Mouse (Mus musculus) frontal cortex, postnatal 14 days (tissue): ENCODE measurements around the gene Zkscan17.

ENCODE experiments used
- DNase-seq, 2 experiments: peaks; one replicate each; pipeline ENCODE4 v3.0.0; 2022; ENCODE audit warnings: low spot score in 2 of 2

The Zkscan17 gene

DNA sequence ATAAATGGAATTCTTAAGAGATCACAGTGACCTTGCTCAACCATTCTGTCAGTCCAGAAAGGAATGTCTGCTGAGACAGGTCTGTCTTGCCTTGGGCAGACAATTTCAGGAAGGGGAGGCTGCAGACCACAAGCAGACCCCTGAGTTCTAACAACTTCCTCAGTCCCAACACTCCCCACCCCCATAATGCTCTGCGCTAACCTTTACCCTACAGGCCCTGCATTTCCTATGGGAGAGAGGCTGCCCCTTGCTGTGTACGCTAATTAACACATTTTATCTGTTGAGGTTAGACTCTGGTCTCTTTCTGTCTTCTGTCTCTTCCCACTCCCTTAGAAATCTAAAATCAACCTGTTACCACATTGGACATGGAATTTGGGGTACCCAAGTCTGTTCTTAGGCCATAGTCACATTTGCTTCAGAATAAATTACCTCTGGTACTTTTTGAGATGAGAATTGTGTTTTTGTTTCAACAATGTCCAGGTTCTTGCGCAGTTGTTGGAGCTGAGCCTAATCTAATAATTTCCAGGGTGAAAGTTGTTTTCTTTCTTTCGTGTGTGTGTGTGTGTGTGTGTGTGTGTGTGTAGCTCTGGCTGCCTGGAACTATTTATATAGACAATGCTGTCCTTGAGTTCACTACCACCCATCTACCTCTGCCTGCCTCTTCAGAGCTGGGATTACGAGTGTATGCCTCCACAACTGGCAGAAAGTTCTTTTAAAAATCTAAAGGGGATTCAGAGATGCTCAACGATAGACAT lies 6.6 kb downstream of the Zkscan17 start:
- no peak for DNase-seq

DNA sequence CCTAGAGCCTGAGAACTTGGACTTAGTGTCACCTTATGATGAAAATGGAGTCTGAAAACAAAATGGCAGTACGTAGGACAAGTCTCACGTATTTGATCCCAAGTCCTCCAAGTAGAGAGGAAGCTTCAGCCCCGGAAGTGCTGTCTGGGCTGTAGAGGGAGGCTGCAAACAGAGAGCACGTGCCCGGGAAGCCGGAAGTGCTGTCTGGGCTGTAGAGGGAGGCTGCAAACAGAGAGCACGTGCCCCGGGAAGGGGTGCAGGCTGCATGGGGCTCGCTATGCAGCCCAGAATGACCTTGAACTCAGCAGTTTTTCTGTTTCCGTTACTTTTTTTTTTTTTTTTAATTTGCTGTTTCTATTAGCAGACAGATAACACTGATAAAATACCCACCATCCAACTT lies 8.3 kb downstream of the Zkscan17 start:
- no peak for DNase-seq

DNA sequence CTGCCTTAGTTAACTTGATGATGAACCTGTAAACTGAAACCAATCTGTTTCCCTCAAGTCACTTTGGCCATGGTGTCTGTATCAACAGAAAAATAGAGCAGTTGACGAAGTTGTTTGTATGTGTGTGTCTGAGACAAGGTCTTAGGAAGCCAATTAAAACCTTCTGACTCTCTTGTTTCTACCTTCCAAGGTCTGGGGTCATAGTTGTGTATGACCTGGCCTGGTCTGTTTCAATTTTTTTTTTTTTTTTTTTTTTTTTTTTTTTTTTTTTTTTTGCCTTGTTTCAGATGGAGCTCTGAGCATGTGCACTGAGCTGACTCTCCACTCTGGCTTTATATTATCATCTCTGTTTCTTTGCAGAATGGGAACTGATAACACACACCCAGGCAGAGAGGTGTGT lies 9.1 kb downstream of the Zkscan17 start:
- DNase-seq = no peak

DNA sequence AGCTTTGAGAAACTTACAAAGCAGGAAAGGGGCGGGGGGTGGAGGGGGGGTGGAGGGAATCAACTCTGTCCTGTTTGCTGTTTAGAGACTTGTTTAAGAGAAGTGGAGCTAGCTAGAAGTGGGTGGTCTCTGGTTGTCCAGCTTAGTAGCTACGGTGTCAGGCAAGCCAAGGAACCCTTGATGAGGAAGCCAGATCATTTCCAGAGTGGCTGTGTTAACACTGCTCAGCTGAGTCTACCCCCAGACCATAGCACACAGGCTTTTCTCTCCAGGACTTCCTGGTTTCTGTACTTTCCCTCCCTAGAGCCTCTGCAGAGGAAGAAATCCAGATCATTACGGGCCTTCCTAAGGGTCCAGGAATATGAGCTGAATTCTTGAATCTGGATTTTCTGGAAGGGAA lies 11.8 kb downstream of the Zkscan17 start:
- DNase-seq = no peak

DNA sequence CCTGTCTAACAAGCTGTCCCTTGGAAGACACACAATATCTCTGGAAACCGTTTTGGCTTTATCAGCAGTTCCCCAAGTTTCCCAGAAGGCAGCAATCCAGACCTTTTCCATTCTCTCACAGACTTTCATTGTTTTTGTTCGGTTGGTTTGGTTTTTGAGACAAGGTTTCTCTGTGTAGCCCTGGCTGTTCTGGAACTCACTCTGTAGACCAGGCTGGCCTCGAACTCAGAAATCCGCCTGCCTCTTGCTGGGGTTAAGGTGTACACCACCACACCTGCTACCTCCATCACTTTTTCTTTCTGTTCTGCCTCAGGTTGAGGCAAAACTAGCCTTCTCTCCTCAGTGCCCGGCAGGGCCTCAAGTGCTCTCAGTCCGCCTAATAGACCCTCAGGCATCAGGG lies 12.2 kb downstream of the Zkscan17 start:
- no peak for DNase-seq

DNA sequence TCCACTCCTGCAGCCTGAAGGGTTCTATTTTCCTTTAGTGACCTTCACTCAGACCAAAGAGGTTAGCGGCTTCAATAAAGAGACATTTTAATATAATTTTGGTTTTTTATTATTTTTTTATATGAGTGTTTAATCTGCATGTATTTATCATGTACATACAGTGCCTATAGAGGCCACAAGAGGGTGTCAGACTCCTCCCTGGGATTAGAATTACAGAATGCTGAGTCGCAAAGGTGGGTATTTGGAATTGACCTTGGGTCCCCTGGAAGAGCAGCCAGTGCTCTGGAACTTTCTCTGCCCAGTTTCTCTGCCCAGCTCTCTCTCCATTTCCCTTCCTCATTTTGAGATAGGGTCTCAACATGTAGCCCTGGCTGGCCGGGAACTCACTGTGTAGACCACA lies 13.0 kb downstream of the Zkscan17 start:
- DNase-seq = no peak

DNA sequence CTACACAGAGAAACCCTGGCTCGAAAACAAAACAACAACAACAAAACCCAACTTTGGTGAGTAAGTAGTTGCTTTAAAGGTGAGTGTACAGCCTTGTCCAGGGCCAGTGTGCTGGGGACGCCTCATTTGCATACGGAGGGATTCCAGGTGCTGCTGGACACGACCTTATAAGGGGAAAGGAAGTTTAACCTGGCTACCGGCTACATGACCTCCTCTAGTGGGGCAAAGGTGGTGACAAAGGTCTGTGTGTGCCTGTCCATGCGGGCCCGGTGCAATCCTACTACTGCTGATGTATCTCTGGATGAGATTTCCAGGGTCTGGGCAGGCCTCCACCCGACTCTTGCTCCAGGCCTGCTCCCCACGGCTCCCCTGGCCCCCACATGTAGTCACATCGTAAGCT lies 13.8 kb downstream of the Zkscan17 start:
- no peak for DNase-seq

DNA sequence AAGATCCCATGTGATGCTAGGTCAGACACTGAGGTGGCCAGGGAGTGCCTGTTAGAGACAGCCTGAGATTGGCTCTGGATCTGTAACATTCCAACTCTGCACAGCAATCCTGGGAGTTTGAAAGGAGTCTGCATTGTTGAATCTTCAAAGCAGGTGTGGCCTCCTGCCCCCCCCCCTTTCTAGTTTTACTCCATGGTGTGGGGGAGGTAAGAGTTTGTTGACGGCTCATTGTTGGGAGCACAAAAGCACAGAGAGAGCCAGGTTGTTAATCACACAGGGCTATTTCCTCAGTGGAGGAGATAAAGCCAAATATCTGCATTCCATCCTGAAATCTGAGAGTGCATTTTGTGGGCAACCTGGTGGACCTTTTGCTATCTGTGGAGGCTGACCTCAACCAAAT lies 15.0 kb downstream of the Zkscan17 start:
- no peak for DNase-seq

DNA sequence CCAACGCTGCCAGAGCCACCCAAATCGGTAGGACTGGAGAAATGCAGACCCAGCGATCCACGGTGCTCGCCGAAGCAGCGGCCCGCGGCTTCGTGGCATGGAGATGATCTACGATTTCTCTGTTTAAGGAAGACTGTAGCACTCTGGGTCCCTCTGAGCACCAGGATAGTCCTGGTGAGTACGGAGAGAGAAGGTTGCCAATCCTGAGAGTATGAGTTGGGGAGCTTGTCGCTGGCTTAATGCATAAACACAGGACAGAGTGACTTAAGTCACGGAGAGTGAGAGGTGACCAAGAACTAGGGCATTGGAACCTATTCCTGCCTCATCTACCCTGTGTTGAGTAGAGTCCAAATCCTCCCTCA lies 19.9 kb downstream of the Zkscan17 start:
- no peak for DNase-seq

DNA sequence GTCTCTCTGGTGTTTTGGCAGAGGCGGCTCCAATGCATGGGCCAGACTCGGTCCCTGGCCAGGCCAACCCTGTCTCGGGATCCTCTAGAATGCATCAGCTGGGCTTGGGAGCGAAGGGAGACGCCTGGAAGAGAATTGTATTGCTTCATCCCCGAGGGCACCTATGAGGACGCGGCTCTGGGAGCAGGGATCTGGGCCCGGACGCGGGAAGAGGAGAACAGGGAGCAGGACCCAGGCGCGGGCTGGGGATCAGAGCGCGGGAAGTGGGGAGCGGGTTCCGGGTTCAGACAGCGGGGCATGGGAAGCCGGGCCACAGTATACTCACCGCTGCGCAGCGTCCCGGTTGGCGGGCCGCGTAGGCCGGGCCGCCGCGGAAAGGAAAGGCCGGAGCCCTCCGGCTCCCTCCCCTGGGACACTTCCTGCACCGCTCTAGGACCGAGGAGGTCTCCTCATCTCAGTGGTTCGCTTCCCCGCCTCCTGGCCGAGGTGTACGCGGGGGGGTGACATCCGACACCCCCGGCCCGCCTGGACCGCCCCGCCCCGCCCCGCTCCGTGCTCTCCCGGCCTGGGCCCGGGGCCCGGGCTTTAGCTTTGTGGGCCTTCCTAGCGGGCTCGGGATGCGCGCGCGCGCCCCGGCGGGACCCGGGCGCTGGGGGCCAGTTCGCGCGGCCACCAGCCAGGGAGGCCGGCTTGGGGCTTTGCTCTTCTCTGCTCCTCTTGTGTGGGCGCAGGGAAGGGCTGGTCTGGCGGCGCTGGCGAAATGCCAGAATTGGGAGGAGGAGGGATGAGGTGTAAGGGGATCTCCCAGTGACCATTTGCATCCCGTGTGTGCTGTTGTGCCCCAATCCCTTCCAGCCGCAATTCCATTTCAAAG lies 20.5 kb downstream of the Zkscan17 start:
- DNase-seq = peak; percentile 55 to 64

DNA sequence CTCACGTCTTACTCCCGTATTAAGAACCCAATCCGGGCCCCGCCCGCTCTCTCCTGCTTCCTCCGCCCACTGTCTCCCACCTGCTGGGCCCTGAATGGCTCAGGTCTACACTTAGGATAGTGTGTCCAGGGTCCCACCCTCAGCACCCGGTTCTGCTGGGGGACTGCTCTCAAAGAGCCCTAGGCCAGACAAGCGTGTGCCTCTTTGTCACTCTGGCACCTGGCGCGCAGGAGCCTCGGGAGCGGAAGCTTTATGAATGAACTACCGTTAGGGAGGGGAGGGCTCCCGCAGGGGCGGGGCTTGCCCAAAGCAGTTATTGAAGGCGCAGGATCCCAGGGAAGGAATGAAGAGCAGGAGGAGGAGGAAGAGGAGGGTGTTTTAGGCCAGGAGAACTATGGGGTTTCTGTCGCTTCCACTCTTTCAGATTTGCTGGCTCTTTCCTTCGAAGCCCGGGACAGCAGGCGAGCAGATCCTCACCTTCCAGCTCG lies 21.2 kb downstream of the Zkscan17 start:
- DNase-seq = peak; percentile 40 to 48

DNA sequence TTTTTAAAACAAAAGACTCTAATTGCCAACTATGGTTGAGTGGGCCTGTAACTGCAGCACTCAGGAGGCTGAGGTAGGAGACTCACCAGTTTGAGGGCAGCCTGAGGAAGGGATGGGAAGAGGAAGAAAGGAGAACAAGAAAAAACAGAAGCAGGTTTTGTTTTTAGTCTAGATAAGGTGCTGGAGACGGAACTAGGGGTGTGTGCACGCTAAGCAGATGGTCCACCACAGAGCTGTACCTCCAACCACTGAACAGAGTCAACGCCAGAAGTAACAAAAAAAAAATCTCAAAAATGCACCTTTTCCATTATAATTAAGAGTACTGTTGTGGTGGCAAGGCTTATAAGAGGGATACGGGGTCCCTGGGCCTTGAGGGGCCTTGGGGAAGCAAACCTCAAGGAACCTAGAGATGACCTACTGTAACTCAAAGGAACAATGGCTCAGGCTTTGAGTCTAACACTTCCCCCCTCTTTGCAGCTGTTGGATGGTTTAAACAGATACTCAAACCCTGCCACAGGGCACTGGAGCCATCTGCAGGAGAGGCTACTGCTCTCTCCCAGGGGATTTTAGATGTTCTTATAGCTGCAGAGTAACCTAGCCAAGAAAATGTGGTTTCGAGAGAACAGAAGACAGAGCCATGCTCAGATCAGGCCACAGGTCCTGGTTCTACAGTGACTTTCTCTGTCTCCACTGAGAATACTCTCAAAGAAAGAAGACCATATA lies 24.4 kb downstream of the Zkscan17 start:
- DNase-seq = no peak

DNA sequence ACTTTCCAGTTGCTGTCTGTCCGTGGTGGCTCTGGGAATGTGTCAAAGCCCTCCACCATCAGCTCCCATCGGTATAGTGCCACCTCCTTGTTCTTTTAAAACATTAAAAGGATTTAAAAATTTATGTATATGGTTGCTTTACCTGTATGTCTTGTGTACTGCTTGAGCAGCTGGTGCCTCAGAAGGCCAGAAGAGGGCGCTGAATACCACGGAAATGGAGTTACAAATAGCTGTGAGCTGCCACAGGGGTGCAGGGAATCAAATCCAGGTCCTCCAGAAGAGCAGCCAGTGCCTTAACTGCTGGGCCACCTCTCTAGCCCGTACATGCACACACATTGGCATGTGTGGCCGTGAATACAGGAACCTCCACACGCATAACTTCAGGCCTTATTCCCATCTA lies 28.8 kb downstream of the Zkscan17 start:
- no peak for DNase-seq

DNA sequence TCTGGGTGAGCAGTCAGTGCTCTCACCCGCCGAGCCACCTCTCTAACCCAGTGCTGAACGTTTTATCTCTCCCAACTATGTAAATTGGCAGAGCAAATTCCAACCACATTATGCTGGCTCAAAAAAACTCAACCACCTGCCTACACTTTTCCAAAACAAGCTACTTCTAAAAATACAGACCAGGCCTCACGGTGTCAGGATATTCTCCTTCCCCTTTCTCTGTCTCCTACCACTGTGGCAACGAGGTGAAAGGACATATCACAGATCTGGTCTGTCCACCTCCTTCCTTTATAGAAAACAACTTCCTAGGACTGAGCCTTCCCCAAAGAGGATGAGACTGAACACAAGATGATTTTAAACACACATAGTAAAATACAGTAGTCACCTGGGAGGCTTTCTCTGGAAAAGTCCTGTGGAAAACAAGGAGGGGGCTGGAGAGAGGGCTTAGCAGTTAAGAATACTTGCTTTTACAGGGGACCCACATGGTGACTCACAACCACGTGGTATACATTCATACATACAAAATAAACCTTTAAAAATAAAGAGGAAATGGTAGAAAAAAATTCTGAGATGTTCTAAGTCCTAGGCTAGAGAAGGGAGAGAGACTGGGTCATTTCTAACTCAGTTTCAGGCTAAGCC lies 29.8 kb downstream of the Zkscan17 start:
- no peak for DNase-seq

DNA sequence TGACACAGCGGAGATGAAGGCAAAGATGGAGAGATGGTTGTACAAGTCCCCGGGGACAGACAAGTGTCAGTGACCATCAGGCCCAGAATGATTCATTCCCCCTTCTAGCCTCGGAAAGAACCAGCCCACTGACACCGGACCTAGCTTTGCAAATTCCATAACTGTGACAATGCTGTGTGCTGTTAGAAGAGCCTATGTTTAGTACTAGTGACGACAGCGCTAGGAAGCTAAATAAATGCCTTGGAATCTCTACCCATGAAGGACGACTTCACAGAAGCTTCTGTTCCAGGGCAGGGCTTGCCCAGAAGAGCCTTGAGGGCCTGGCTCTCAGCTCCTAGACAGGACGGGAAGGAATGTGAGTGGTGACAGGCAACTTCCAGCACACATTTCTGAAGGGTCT lies 40.3 kb downstream of the Zkscan17 start:
- no peak for DNase-seq

DNA sequence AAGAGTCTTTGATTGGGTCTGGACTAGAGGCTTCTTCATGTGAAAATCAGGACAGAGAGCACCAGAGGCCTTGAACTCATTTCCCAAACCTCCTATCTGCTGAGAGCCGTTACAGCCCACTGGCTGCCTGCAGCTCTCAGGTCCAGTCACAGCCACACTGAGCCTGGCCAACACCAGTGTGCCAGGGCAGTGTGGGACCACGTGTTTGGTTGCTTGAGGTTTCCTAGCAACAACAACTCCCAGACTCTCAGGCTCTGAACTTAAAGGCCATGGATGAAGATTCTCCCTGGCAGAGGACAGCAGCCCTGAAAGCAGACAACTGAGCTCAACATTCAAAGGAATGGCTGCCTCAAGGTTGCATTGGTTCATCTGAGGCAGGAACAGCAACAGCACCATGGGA lies 40.9 kb downstream of the Zkscan17 start:
- DNase-seq = no peak

DNA sequence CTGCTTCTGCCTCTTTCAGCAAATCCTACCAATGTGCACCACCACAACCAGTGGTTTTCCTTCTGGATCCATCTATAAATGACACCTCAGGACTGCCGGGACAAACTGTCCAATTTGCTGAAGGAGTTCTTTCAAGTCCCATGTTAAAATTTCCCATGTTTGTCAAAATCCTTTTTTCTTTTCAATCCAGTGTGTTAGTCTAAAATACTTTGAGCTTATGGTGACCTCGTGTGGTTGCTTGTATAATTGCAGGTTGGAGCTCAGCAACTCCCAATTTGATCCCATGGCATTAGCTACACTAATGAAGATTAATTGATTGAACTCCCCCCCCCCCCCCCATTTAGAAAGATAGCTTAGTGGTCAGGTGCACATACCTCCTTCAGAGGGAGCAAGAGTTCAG lies 43.3 kb downstream of the Zkscan17 start:
- DNase-seq = peak in 1 of 2 experiments; percentile 30

DNA sequence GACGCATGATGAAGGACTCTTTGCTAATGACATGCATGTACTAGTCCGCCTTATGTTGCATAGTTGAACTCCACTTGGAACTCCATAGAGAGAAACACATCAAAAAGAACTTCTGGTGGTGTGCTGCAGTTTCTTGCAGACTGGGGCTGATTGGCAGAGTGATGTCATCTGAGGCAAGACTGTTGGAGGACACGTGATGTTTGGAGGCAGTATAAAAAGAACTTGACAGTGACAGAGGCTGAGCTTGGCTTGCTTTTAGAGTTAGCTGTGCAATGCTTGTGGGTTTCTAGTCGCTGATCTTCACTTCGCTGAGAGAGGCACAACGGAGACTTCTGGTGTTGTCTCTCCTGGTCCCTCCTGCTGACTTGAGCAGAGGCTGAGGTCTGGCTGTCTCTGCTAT lies 49.3 kb downstream of the Zkscan17 start:
- no peak for DNase-seq

DNA sequence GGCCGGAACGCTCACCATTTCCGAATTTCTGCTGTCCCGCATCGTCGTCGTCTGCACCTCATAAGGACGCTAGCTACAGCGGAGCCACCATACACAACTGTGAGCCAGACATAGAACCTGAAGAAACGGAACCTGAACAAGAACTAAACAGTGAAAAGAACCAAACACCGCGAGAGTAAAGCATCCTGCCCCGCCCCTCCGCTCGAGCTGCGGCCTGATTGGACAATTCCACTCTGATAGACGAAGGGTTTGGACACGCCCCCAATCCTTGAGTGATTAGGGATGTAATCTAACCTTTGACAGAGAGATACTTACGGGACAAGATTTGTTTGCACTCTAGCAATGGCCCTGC lies 54.2 kb downstream of the Zkscan17 start, which contains the start of gene Zfp867:
TSS of gene Zfp867 (minus strand) at position 149 of the 352 bp plus-strand sequence.
- peak; percentile 87 to 90 for DNase-seq

DNA sequence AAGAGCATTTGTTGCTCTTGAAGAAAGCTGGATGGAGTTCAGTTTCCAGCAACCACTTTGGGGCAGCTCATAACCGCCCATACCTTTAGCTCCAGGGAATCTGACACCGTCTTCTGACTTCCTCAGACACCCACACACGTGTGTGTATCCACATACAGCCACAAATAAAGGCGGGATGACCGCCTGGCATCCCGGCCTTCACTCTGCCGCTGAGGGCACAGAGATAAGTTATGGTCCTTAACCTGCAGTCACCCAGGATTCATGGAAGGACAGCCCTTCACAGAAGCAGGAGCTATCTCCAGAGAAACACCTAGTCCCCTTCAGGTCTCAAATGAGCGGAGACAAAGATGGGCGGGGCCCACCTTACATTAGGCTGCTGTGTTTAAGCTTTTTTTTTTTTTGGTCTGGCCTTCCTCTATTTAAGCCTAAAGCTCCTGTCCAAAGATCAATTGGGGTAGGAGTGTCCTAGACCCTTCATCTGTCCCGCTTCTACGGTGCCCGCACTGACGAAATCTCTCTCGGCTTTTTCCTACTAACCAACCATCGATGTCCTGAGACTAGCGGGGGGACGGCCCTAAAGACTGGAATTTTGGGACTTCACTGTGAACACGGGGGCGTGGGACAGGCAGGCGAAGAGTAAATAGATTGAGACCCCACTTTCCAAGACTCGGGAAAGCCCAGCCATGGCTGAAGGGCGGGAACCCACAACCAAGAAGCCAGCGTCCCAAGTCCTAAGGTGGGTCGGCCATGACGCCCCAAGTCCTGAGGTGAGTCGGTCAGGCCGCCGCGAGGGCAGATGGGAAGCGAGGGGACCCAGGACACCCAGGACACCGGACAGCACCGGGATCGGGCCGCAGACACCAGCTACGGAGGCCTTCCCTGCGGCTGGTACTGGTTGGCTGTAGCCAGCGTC lies 54.9 kb downstream of the Zkscan17 start:
- no peak for DNase-seq

DNA sequence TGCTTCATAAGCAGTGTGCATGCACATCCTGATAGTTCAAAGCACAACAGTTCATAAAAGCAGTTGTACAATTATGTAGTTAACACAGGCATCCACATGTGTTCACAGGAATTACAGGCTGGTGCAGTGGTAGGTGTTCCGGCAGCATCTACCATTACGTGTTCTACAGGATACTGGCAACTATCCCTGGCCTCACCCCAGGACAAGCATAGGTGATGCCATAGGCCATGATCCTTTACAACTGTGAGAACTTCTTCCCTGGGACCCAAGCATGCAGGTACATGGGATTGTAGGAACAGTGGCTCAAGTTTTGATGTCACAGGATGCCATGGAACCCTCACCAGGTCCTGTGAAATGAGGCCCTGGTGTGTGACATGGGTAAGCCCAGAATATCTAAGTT lies 66.1 kb downstream of the Zkscan17 start:
- DNase-seq = no peak
